Mouse (Mus musculus) MEL (cell line): Measurements from ENCODE around the gene Zfp638. TPM values are rescaled to one million over a fixed set of nuclear protein-coding genes. Genes with fewer than 3 reads are reported as not detected.
"Not testable (repeated sequence)": the region's sequence is repeated elsewhere in the genome, so short reads cannot be mapped to it uniquely, and the experiment has no call there.

Experiments used
- DNase-seq: peaks from one replicate; pipeline ENCODE4 v3.0.0; 2011; ENCODE audit warnings: low read depth, low spot score
- H3K27ac ChIP-seq: 2 replicates; pipeline ENCODE4 v1.5.1; 2012; ENCODE audit warnings: low read depth, mild to moderate bottlenecking, control low read depth, low read length, moderate library complexity; ENCODE audit not compliant: control insufficient read depth
- H3K27me3 ChIP-seq, 2 experiments: fragments of 150-350 bp in 1 of 2; sonication (generic) in 1 of 2; 2 replicates each; pipeline ENCODE4 v1.6.1; 2012; ENCODE audit warnings: low read length in 2 of 2, mild to moderate bottlenecking in 2 of 2, improper control_type of control experiment in 1 of 2, moderate library complexity in 1 of 2; ENCODE audit not compliant: insufficient read depth in 2 of 2, control insufficient read depth in 1 of 2
- H3K36me3 ChIP-seq, 2 experiments: 2 replicates each; pipeline ENCODE4 v1.6.1; 2012 to 2014; ENCODE audit warnings: low read length in 2 of 2, improper control_type of control experiment in 1 of 2, inconsistent platforms in 1 of 2, mild to moderate bottlenecking in 1 of 2; ENCODE audit not compliant: insufficient read depth in 2 of 2, control insufficient read depth in 1 of 2
- H3K4me1 ChIP-seq, 2 experiments: fragments of 150-350 bp in 1 of 2; sonication (generic) in 1 of 2; 2 replicates each; pipeline ENCODE4 v1.6.1; 2012; ENCODE audit warnings: low read length in 2 of 2, improper control_type of control experiment in 1 of 2, mild to moderate bottlenecking in 1 of 2; ENCODE audit not compliant: insufficient read depth in 2 of 2, control insufficient read depth in 1 of 2
- H3K4me3 ChIP-seq, 2 experiments: fragments of 150-350 bp in 1 of 2; sonication (generic) in 1 of 2; 2 replicates each; pipeline ENCODE4 v1.5.1; 2012; ENCODE audit warnings: low read depth in 2 of 2, low read length in 2 of 2, mild to moderate bottlenecking in 2 of 2, moderate library complexity in 2 of 2, control low read depth in 1 of 2, improper control_type of control experiment in 1 of 2; ENCODE audit not compliant: control insufficient read depth in 1 of 2, insufficient read depth in 1 of 2
- H3K79me2 ChIP-seq: 2 replicates; pipeline ENCODE4 v1.6.1; 2012; ENCODE audit warnings: mild to moderate bottlenecking, low read length, moderate library complexity; ENCODE audit not compliant: control insufficient read depth, poor library complexity, insufficient read depth
- H3K9ac ChIP-seq: 2 replicates; pipeline ENCODE4 v1.6.1; 2012; ENCODE audit warnings: low read depth, mild to moderate bottlenecking, control low read depth, low read length, moderate library complexity; ENCODE audit not compliant: control insufficient read depth, poor library complexity, severe bottlenecking
- H3K9me3 ChIP-seq: fragments of 150-350 bp; sonication (generic); replicated peaks from 2 replicates; pipeline ENCODE4 v1.6.1; 2012; ENCODE audit warnings: mild to moderate bottlenecking, low read length, improper control_type of control experiment, moderate library complexity; ENCODE audit not compliant: insufficient read depth
- CHD2 ChIP-seq: IDR thresholded peaks from 2 replicates; pipeline ENCODE4 v1.6.1; 2011; ENCODE audit warnings: low read length, improper control_type of control experiment
- CTCF ChIP-seq, 3 experiments: IDR thresholded peaks in 2 of 3; conservative IDR thresholded peaks in 1 of 3; 2 replicates each; pipeline ENCODE4 v1.5.1; 2011 to 2012; ENCODE audit warnings: low read length in 3 of 3, low read depth in 2 of 3, mild to moderate bottlenecking in 2 of 3, improper control_type of control experiment in 1 of 3, inconsistent platforms in 1 of 3, mixed read lengths in 1 of 3, moderate library complexity in 1 of 3; ENCODE audit not compliant: control insufficient read depth in 1 of 3, insufficient read depth in 1 of 3, poor library complexity in 1 of 3, severe bottlenecking in 1 of 3
- E2F4 ChIP-seq: IDR thresholded peaks from 2 replicates; pipeline ENCODE4 v1.6.1; 2011; ENCODE audit warnings: low read depth, low read length, improper control_type of control experiment, borderline replicate concordance
- EP300 ChIP-seq, 2 experiments: IDR thresholded peaks; 2 replicates each; pipeline ENCODE4 v1.6.1; 2011; ENCODE audit warnings: improper control_type of control experiment in 2 of 2, low read length in 2 of 2, low read depth in 1 of 2, mild to moderate bottlenecking in 1 of 2
- HCFC1 ChIP-seq: IDR thresholded peaks from 2 replicates; pipeline ENCODE4 v1.6.1; 2012; ENCODE audit warnings: low read depth, mild to moderate bottlenecking, inconsistent platforms, low read length, improper control_type of control experiment, moderate library complexity
- KAT2A ChIP-seq: conservative IDR thresholded peaks from 2 replicates; pipeline ENCODE4 v1.6.1; 2012; ENCODE audit warnings: low read depth, low read length, improper control_type of control experiment, inconsistent platforms
- MAFK ChIP-seq: IDR thresholded peaks from 2 replicates; pipeline ENCODE4 v1.6.1; 2011; ENCODE audit warnings: low read depth, mild to moderate bottlenecking, low read length, improper control_type of control experiment, borderline replicate concordance
- MAX ChIP-seq: IDR thresholded peaks from 2 replicates; pipeline ENCODE4 v1.6.1; 2011; ENCODE audit warnings: low read length, improper control_type of control experiment
- MYB ChIP-seq: IDR thresholded peaks from 2 replicates; pipeline ENCODE4 v1.6.1; 2011; ENCODE audit warnings: mild to moderate bottlenecking, low read depth, low read length, improper control_type of control experiment
- NRF1 ChIP-seq: IDR thresholded peaks from 2 replicates; pipeline ENCODE4 v1.6.1; 2014; ENCODE audit warnings: low read depth, mild to moderate bottlenecking, inconsistent platforms, low read length, improper control_type of control experiment, moderate library complexity; ENCODE audit not compliant: poor library complexity, insufficient read depth, severe bottlenecking
- POLR2AphosphoS2 ChIP-seq: IDR thresholded peaks from 2 replicates; pipeline ENCODE4 v1.6.1; 2011; ENCODE audit warnings: low read length, improper control_type of control experiment
- RAD21 ChIP-seq: IDR thresholded peaks from 2 replicates; pipeline ENCODE4 v1.6.1; 2011; ENCODE audit warnings: mild to moderate bottlenecking, low read depth, low read length, improper control_type of control experiment
- SIN3A ChIP-seq: IDR thresholded peaks from 2 replicates; pipeline ENCODE4 v1.6.1; 2012; ENCODE audit warnings: low read length, improper control_type of control experiment, inconsistent platforms
- SMC3 ChIP-seq: IDR thresholded peaks from 2 replicates; pipeline ENCODE4 v1.6.1; 2011; ENCODE audit warnings: low read depth, low read length, improper control_type of control experiment
- TAL1 ChIP-seq: IDR thresholded peaks from 2 replicates; pipeline ENCODE4 v1.6.1; 2012; ENCODE audit warnings: mild to moderate bottlenecking, inconsistent platforms, low read length, moderate library complexity, mixed read lengths
- TBP ChIP-seq: IDR thresholded peaks from 2 replicates; pipeline ENCODE4 v1.8.0; 2011; ENCODE audit warnings: low read depth, low read length, improper control_type of control experiment
- UBTF ChIP-seq: IDR thresholded peaks from 2 replicates; pipeline ENCODE4 v1.6.1; 2012; ENCODE audit warnings: low read depth, mild to moderate bottlenecking, inconsistent platforms, low read length, improper control_type of control experiment, moderate library complexity, borderline replicate concordance; ENCODE audit not compliant: insufficient read depth
- polyA plus RNA-seq, 2 experiments: library from polyadenylated mRNA; stranded (reverse) in 1 of 2; unstranded in 1 of 2; fragments of >175 nt in 1 of 2; fragments of >200 nt in 1 of 2; gene quantifications; 2 replicates each; pipeline versions ENCODE4 v1.2.1 to v1.2.4; 2012; ENCODE audit warnings: low replicate concordance in 2 of 2, low read depth in 1 of 2; ENCODE audit not compliant: insufficient read length in 2 of 2, insufficient read depth in 1 of 2, missing spikeins in 1 of 2
- total RNA-seq: library from RNA; depleted of rRNA; stranded (reverse); fragments of 300-350 nt; gene quantifications from 2 replicates; pipeline ENCODE4 v1.2.3, GENCODE M21; 2012

Gene Zfp638
- total and polyA plus RNA-seq, 3 experiments = 50.1 to 69.0 (median 61.2) TPM

GRCm38 (mm10) chr6:84014961-84015683, 148.2 kb downstream of the Zfp638 start:
- H3K9ac ChIP-seq, H3K4me3 ChIP-seq, H3K36me3 ChIP-seq: not testable (repeated sequence)
- TF ChIP-seq CTCF (IDR thresholded peaks at IDR 0.05 in 2 of 3, conservative IDR thresholded peaks at IDR 0.05 in 1 of 3; ENCODE audit: control insufficient read depth in 1 of 3, insufficient read depth in 1 of 3, low read depth in 2 of 3, low read length in 3 of 3, poor library complexity in 1 of 3, severe bottlenecking in 1 of 3) (peak in 1 of 3 experiments; percentile 27; a peak in 1 of 6 replicates), RAD21 (peak; percentile 20)
- TF ChIP-seq, all 39 proteins: peak for 2; not testable (repeated sequence) for 37
- H3K27me3 ChIP-seq, H3K79me2 ChIP-seq, H3K9me3 ChIP-seq, DNase-seq, H3K4me1 ChIP-seq, H3K27ac ChIP-seq: not testable (repeated sequence)

GRCm38 (mm10) chr6:84016851-84017250, 149.9 kb downstream of the Zfp638 start:
- Histone ChIP-seq H3K9ac (no peak overlapping the region), H3K4me1 (no peaks in the 10 kb centered on the region), H3K4me3 (no peak overlapping the region)
- no peak for DNase-seq
- TF ChIP-seq TBP = no peak
- no peak for TF ChIP-seq MAX
- TF ChIP-seq SIN3A = no peak
- TF ChIP-seq CTCF (IDR thresholded peaks at IDR 0.05 in 2 of 3, conservative IDR thresholded peaks at IDR 0.05 in 1 of 3; ENCODE audit: control insufficient read depth in 1 of 3, insufficient read depth in 1 of 3, low read depth in 2 of 3, low read length in 3 of 3, poor library complexity in 1 of 3, severe bottlenecking in 1 of 3) = no peak
- no peak for TF ChIP-seq NRF1
- no peak for TF ChIP-seq TAL1
- no peak for TF ChIP-seq HCFC1
- TF ChIP-seq EP300 (IDR thresholded peaks at IDR 0.05; ENCODE audit: low read depth in 1 of 2, low read length in 2 of 2) = no peak
- TF ChIP-seq POLR2AphosphoS2 = no peak
- TF ChIP-seq SMC3 = no peak
- TF ChIP-seq MYB = no peak
- no peak for TF ChIP-seq CHD2
- TF ChIP-seq UBTF = no peak
- no peak for TF ChIP-seq KAT2A
- no peak for TF ChIP-seq E2F4
- TF ChIP-seq MAFK = no peak
- TF ChIP-seq, all 39 proteins: peak for 0
- Histone ChIP-seq H3K36me3 (no peaks in the 10 kb centered on the region), H3K79me2 (no peaks in the 10 kb centered on the region), H3K9me3 (no peaks in the 10 kb centered on the region), H3K27ac (no peak overlapping the region), H3K27me3 (no peaks in the 10 kb centered on the region)
